Mouse (Mus musculus): ENCODE measurements around the gene Prrg2.

DNA sequence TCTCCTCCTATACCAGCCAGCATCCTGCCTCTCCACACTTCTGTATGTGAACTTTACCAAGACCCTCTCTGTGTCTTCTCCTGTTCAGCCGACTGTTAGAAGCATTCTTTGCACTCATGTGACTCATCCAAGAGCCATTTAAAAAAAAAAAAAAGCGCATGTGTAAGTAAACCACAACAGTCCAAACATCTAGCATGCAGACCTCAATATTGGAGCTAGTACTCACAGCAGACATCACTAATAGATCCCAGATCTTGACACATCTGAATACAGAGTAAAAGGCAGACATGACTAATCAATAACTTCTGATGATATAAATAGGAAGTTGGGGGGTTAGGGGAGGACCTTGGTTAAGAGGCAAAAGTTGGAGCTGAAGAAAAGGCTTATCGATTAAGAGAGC, 26.8 kb downstream of the Prrg2 start:
- TF ChIP-seq CTCF (IDR thresholded peaks at IDR 0.05; ENCODE audit: extremely low read depth, insufficient read length, insufficient replicate concordance, low read depth, low read length) (no peak), POLR2A (IDR thresholded peaks at IDR 0.05; ENCODE audit: low read depth, low read length) (no peak)
